Mouse (Mus musculus): ENCODE measurements around the gene Dda1.
A peak's percentile ranks its signal among the peaks of the same experiment; 100 is the strongest.
"Not testable (repeated sequence)": the region's sequence is repeated elsewhere in the genome, so short reads cannot be mapped to it uniquely, and the experiment has no call there.

The Dda1 gene

DNA sequence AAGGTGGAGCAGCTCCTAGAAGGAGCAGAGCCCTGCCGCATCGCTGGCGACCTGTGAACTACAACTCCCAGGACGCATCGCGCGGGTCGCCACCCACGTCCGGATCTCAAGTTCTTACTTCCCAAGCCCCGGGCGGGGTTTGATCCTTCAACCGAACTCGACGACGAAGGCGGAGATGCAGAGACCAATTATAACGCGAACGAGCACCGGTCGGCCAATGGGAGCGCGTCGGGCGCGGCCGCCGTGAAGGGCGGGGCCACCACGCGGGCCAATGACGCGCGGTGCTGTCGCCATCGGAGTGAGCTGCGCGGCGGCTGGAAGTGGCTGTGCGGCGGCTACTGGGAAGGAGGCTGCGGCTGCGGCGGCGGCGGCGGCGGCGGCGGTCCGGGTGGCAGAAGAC, at the start of gene Dda1:
Gene Dda1, plus strand, starts transcription at position 284 of the 400 bp plus-strand sequence.
- peak; percentile 99 for DNase-seq (ENCODE audit: low read depth)

DNA sequence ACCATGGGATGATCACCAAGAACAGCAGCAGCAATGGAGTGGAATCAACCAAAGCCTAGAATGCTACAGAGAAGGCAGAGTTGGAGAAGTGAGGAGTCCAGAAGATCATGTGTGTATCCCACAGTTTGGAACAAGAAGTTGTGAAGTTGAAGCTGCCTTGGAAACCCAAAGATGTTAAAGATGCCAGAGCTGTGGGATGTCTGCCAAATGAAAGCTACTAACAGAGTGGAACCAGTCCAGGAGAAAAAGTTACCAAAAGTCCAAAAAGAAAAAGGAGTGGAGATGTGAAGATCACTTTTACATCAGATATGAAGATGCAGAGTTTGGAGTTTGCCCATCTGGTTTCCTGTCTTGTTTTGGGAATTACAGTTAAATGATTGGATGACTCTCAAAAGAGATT, 46.9 kb upstream of the Dda1 start:
- DNase-seq (ENCODE audit: low read depth) = no peak

DNA sequence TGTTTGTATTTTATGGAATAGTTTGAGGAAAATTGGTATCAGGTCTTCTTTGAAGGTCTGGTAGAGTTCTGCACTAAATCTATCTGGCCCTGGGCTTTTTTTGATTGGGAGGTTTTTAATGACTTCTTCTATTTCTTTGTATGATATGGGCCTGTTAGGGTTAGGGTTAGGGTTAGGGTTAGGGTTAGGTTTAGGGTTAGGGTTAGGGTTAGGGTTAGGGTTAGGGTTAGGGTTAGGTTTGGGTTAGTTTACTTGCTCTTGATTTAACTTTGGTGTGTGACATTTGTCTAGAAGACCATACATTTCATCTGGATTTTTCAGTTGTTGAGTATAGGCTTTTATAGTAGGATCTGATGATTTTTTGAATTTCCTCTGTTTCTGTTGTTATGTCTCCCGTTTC, 36.1 kb upstream of the Dda1 start:
- DNase-seq (ENCODE audit: low read depth) = not testable (repeated sequence)

- DNase-seq (ENCODE audit: low read depth) = no peak
Observed at GRCm38 (mm10) chr8:71437041-71437440, 32.0 kb upstream of the Dda1 start.

DNA sequence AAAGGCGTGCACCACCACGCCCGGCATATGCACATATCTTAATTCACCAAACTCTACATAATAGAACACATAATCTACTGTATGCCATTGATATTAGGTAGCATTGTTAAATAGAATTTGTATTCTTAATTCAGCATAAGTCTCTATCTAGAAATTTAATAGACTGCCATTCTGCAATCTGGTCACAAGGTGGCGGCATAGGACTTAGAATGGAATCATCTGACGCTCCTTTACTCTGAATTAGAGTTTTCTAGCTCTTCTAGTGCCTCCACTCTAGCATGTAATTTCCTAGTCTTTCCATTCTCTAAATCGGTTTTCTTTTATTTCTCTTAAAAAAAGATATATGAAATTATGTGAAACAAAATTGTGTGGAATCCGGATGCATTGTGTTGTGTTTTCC, 27.6 kb upstream of the Dda1 start:
- DNase-seq (ENCODE audit: low read depth) = peak; percentile 88

- DNase-seq (ENCODE audit: low read depth) = no peak
Observed at GRCm38 (mm10) chr8:71445096-71445495, 23.9 kb upstream of the Dda1 start.

DNA sequence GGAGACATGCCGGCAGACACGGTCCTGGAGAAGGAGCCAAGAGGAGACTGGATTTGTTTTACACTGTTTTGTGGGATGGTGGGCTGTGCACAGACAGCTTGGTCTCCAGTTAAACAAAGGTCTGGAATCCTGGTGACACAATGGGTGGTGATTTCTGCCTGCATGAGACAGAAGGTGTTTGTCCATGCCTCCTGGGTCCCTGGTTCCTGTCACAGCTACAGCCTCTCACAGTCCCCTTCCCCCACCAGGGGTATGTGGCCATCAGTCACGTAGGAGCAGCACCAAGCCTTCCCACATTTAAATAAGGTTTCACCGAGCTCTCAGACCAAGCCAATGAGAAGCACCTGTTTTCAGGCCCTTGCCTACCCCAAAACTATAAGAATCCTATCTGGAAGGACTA, 17.7 kb upstream of the Dda1 start:
- no peak for DNase-seq (ENCODE audit: low read depth)

GRCm38 (mm10) chr8:71451777-71452176, 17.2 kb upstream of the Dda1 start:
- no peak for DNase-seq (ENCODE audit: low read depth)

DNA sequence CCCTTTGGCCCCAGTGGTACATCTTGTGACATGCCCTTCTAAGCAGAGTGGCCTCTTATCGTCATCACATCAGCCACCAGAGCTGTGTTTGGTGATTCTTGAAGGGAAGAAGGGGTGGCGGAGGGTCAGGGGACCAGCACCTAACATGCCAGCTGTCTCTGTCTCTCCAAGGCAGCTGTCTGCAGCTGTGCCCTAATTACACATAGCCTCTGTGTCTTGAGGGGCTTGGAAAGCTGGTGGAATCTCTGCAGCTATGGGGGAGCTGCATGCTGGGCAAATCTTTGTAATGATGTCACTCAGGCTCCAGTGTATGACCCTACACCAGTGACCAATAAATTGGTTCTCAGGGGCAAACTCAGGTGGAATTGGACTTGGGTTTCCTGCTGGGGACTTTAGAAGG, 16.3 kb upstream of the Dda1 start:
- no peak for DNase-seq (ENCODE audit: low read depth)

GRCm38 (mm10) chr8:71454668-71455067, 14.3 kb upstream of the Dda1 start:
- DNase-seq (ENCODE audit: low read depth) = no peak

DNA sequence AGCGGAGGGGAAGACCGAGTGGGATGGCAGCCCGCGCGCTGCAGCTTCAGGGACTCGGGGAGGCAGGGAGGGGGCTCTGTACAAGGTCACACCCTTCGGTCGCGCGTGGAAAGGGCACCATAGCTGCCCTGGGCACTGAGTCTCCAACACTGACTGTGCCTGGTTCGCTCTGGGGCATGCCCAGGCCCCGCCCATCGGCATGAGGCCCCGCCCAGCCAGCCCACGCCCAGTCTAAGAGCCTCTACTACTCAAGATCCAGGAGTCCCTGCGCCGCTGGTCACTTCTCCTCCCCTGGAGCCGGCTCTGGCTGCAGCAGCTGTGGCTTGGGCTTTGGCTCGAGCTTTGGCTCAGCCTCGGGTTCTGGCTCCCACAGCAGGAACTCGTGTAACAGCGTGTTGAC, 12.1 kb upstream of the Dda1 start:
- DNase-seq (ENCODE audit: low read depth) = no peak

- DNase-seq (ENCODE audit: low read depth) = no peak
Observed at GRCm38 (mm10) chr8:71457659-71458270, 11.2 kb upstream of the Dda1 start.

DNA sequence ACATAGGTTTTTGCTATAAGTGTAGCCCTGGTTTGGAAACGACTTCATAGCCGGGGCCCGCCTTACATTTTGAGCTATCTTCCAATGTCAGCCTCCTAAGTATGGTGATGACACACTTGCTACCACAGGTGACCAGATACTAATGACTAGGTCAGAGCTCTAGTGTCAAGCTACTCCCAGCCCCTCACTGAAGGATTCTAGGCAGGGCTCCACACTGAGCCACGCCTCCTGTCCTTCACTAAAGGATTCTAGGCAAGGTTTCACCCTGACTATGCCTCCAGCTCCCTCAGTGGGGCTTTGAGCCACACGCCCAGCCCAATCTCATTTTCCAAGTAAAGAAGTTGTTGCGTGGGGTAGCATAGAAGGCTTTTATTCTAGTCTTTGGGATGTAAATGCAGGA, 8.3 kb upstream of the Dda1 start:
- DNase-seq (ENCODE audit: low read depth) = no peak

- DNase-seq (ENCODE audit: low read depth) = no peak
Observed at GRCm38 (mm10) chr8:71461152-71461840, 7.7 kb upstream of the Dda1 start.

DNA sequence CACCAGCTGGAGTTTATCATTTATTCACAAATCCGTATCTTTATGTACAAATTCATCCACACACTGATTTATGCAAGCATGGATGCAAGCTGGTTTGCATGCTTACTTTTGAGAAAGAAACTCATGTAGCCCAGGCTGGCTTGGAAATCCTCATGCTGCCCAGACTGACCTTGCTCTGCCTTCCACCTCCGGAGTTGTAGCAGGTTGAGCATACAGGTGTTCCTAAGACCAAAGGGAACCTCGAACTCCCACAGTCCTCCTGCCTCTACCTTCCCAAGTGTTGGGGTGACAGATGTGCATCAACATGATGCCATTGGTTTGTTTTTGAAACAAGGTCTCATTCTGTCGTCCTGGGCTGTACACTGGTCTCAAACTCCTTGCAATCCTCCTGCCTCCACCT, 6.8 kb upstream of the Dda1 start:
- no peak for DNase-seq (ENCODE audit: low read depth)

GRCm38 (mm10) chr8:71462786-71463185, 6.2 kb upstream of the Dda1 start:
- peak; percentile 96 for DNase-seq (ENCODE audit: low read depth)

GRCm38 (mm10) chr8:71463188-71464033, 5.6 kb upstream of the Dda1 start, which contains the start of gene Abhd8:
Gene Abhd8 (minus strand): TSS chr8:71463655.
- peak; percentile 97 for DNase-seq (ENCODE audit: low read depth)

GRCm38 (mm10) chr8:71464513-71465500, 4.2 kb upstream of the Dda1 start, which contains the start of gene Mrpl34:
Gene Mrpl34 (plus strand): TSS chr8:71464959.
- peak; percentile 100 for DNase-seq (ENCODE audit: low read depth)

- no peak for DNase-seq (ENCODE audit: low read depth)
Observed at GRCm38 (mm10) chr8:71465733-71466132, 3.3 kb upstream of the Dda1 start.

- DNase-seq (ENCODE audit: low read depth) = no peak
Observed at GRCm38 (mm10) chr8:71466198-71466597, 2.8 kb upstream of the Dda1 start.

- DNase-seq (ENCODE audit: low read depth) = no peak
Observed at GRCm38 (mm10) chr8:71467201-71467600, 1.8 kb upstream of the Dda1 start.

DNA sequence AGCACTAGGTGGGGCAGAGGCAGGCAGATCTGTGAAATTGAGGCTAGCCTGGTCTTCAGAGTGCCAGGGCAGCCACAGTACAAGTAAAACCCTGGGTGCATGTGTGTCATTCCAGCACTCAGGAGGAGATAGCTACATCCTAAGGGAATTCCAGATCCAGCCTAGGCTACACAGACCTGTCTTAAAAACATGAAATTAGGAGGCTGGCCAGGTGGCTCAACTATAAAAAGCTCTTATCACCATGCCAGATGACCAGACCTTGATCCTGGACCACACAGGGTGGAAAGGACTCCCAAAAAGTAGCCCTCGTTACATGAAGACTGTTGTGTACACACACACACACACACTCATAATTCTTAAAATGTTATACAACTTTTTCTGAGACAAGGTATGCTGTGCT, 998 bp upstream of the Dda1 start:
- DNase-seq (ENCODE audit: low read depth) = no peak

Data from induced T-regulatory cell, adult 2 months (primary cell).